Mouse (Mus musculus) hindbrain, embryonic 10.5 days (tissue): ENCODE data around the gene Cntn4. TPM values are rescaled to one million over a fixed set of nuclear protein-coding genes. Genes with fewer than 3 reads are reported as not detected.
A peak's percentile ranks its signal among the peaks of the same experiment; 100 is the strongest.

Experiments
- DNase-seq: peaks from one replicate; pipeline ENCODE4 v3.0.0-alpha.2; 2017; ENCODE audit warnings: low spot score
- H3K27ac ChIP-seq: fragments of 300-500 bp; sonication (generic); 2 replicates; pipeline ENCODE4 v1.5.1; 2016; ENCODE audit warnings: mild to moderate bottlenecking, moderate library complexity
- H3K27me3 ChIP-seq: fragments of 300-500 bp; sonication (generic); 2 replicates; pipeline ENCODE4 v1.6.1; 2016; ENCODE audit warnings: mild to moderate bottlenecking; ENCODE audit not compliant: poor library complexity, insufficient read depth, severe bottlenecking
- H3K36me3 ChIP-seq: fragments of 300-500 bp; sonication (generic); 2 replicates; pipeline ENCODE4 v1.6.1; 2016; ENCODE audit warnings: mild to moderate bottlenecking, moderate library complexity
- H3K4me1 ChIP-seq: fragments of 300-500 bp; sonication (generic); replicated peaks from 2 replicates; pipeline ENCODE4 v1.6.1; 2016; ENCODE audit warnings: mild to moderate bottlenecking
- H3K4me3 ChIP-seq: fragments of 300-500 bp; sonication (generic); 2 replicates; pipeline ENCODE4 v1.5.1; 2016; ENCODE audit warnings: mild to moderate bottlenecking, moderate library complexity
- H3K9me3 ChIP-seq: fragments of 300-500 bp; sonication (generic); 2 replicates; pipeline ENCODE4 v1.6.1; 2016; ENCODE audit warnings: mild to moderate bottlenecking, moderate library complexity
- WGBS: fragments of 180-500 bp; shearing (Covaris S2); methylation state at CpG from one replicate; pipeline ENCODE4 v1.1.7; 2016; 5-methylcytosine and 5-hydroxymethylcytosine counted together
- polyA plus RNA-seq: library from polyadenylated mRNA; unstranded; fragments of >200 nt; fragmentation: Nextera tagmentation; extraction: Ambion mirVana; gene quantifications from 2 replicates; pipeline ENCODE4 v1.2.1, GENCODE M21; 2016

Gene Cntn4
- 0.35 and 0.54 TPM in 2 replicates for polyA plus RNA-seq

GRCm38 (mm10) chr6:105677149-105678031 is at the start of gene Cntn4:
Gene Cntn4 (plus strand): TSS chr6:105677660.
- no peaks in the 10 kb centered on the region for H3K36me3 ChIP-seq
- H3K4me1 ChIP-seq, result peaks cover 21% of the 10 kb centered on the region; the same call in 1 of the 2 replicates
- 2% methylated on average over 40 of the region's 40 CpGs for WGBS
- H3K4me3 ChIP-seq, result peak within 1 kb of the TSS; percentile 59
- H3K27me3 ChIP-seq, result peaks cover 62% of the 10 kb centered on the region
- H3K27ac ChIP-seq, result 0 out of 2 replicates have a peak within 1 kb of the TSS, but pooled peaks have one; percentile 29
- H3K9me3 ChIP-seq, result no peaks in the 10 kb centered on the region
- DNase-seq, result peak; percentile 38

GRCm38 (mm10) chr6:105674276-105674675 is 3.2 kb upstream of the Cntn4 start:
- no peak overlapping the region for H3K4me3 ChIP-seq
- H3K27me3 ChIP-seq, result peaks cover 42% of the 10 kb centered on the region
- no peak for DNase-seq
- H3K4me1 ChIP-seq, result peaks cover 21% of the 10 kb centered on the region; the same call in 1 of the 2 replicates
- 79% methylated on average over 4 of the region's 4 CpGs for WGBS
- H3K9me3 ChIP-seq, result no peaks in the 10 kb centered on the region
- H3K36me3 ChIP-seq, result no peaks in the 10 kb centered on the region
- no peak overlapping the region for H3K27ac ChIP-seq

- Histone ChIP-seq H3K27me3 (peaks cover 50% of the 10 kb centered on the region), H3K36me3 (no peaks in the 10 kb centered on the region), H3K27ac (no peak overlapping the region), H3K4me3 (no peak overlapping the region), H3K4me1 (peaks cover 21% of the 10 kb centered on the region; the same call in 1 of the 2 replicates), H3K9me3 (no peaks in the 10 kb centered on the region)
- 38% methylated on average over 3 of the region's 3 CpGs for WGBS
- DNase-seq, result no peak
These were observed 2.4 kb upstream of the Cntn4 start for GRCm38 (mm10) chr6:105675099-105675498.

- Histone ChIP-seq H3K9me3 (no peaks in the 10 kb centered on the region), H3K27me3 (peaks cover 62% of the 10 kb centered on the region), H3K4me3 (peak overlapping the region; percentile 59), H3K36me3 (no peaks in the 10 kb centered on the region), H3K4me1 (peaks cover 21% of the 10 kb centered on the region; the same call in 1 of the 2 replicates), H3K27ac (no peak overlapping the region)
- 30% methylated on average over 5 of the region's 5 CpGs for WGBS
- DNase-seq, result no peak
These were observed 823 bp upstream of the Cntn4 start for GRCm38 (mm10) chr6:105676637-105677036.

GRCm38 (mm10) chr6:105678778-105679177 is 1.3 kb downstream of the Cntn4 start:
- Histone ChIP-seq H3K9me3 (no peaks in the 10 kb centered on the region), H3K36me3 (no peaks in the 10 kb centered on the region), H3K27me3 (peaks cover 62% of the 10 kb centered on the region), H3K4me1 (peaks cover 21% of the 10 kb centered on the region; the same call in 1 of the 2 replicates), H3K4me3 (no peak overlapping the region), H3K27ac (no peak overlapping the region)
- peak; percentile 5 for DNase-seq
- WGBS, result 3% methylated on average over 5 of the region's 5 CpGs

GRCm38 (mm10) chr6:105681496-105681895 is 4.0 kb downstream of the Cntn4 start:
- Histone ChIP-seq H3K27ac (no peak overlapping the region), H3K36me3 (no peaks in the 10 kb centered on the region), H3K4me3 (no peak overlapping the region), H3K27me3 (peaks cover 47% of the 10 kb centered on the region), H3K4me1 (peaks cover 21% of the 10 kb centered on the region; the same call in 1 of the 2 replicates), H3K9me3 (no peaks in the 10 kb centered on the region)
- DNase-seq, result no peak
- 68% methylated on average over 2 of the region's 2 CpGs for WGBS

GRCm38 (mm10) chr6:105683251-105683650 is 5.8 kb downstream of the Cntn4 start:
- no peaks in the 10 kb centered on the region for H3K36me3 ChIP-seq
- no peak for DNase-seq
- H3K4me1 ChIP-seq, result peaks cover 6% of the 10 kb centered on the region; the same call in 1 of the 2 replicates
- H3K27me3 ChIP-seq, result peaks cover 30% of the 10 kb centered on the region
- no peaks in the 10 kb centered on the region for H3K9me3 ChIP-seq
- H3K4me3 ChIP-seq, result no peak overlapping the region
- H3K27ac ChIP-seq, result no peak overlapping the region
- WGBS, result 89% methylated on average over 5 of the region's 5 CpGs

- Histone ChIP-seq H3K4me1 (no peaks in the 10 kb centered on the region), H3K36me3 (no peaks in the 10 kb centered on the region), H3K4me3 (no peak overlapping the region), H3K27me3 (peaks cover 21% of the 10 kb centered on the region), H3K27ac (no peak overlapping the region), H3K9me3 (no peaks in the 10 kb centered on the region)
- WGBS, result 76% methylated on average over 4 of the region's 4 CpGs
- DNase-seq, result no peak
These were observed 6.7 kb downstream of the Cntn4 start for GRCm38 (mm10) chr6:105684123-105684522.

- Histone ChIP-seq H3K27me3 (no peaks in the 10 kb centered on the region), H3K4me1 (no peaks in the 10 kb centered on the region), H3K9me3 (no peaks in the 10 kb centered on the region), H3K36me3 (no peaks in the 10 kb centered on the region), H3K27ac (no peak overlapping the region), H3K4me3 (no peak overlapping the region)
- no peak for DNase-seq
These were observed 10.7 kb downstream of the Cntn4 start for GRCm38 (mm10) chr6:105688195-105688594.

- Histone ChIP-seq H3K4me1 (no peaks in the 10 kb centered on the region), H3K4me3 (no peak overlapping the region), H3K36me3 (no peaks in the 10 kb centered on the region), H3K27me3 (no peaks in the 10 kb centered on the region), H3K27ac (no peak overlapping the region), H3K9me3 (no peaks in the 10 kb centered on the region)
- DNase-seq, result no peak
- 31% methylated on average over 6 of the region's 6 CpGs for WGBS
These were observed 64.6 kb downstream of the Cntn4 start for GRCm38 (mm10) chr6:105742026-105742425.

- Histone ChIP-seq H3K4me3 (no peak overlapping the region), H3K36me3 (no peaks in the 10 kb centered on the region), H3K9me3 (no peaks in the 10 kb centered on the region), H3K4me1 (no peaks in the 10 kb centered on the region), H3K27me3 (no peaks in the 10 kb centered on the region), H3K27ac (no peak overlapping the region)
- no peak for DNase-seq
- WGBS, result 88% methylated on average over 1 of the region's 1 CpGs
These were observed 103.2 kb downstream of the Cntn4 start for GRCm38 (mm10) chr6:105780616-105781015.

- Histone ChIP-seq H3K9me3 (no peaks in the 10 kb centered on the region), H3K27ac (no peak overlapping the region)
These were observed 111.0 kb downstream of the Cntn4 start for GRCm38 (mm10) chr6:105788462-105788861.

GRCm38 (mm10) chr6:105835099-105835498 is 157.6 kb downstream of the Cntn4 start:
- Histone ChIP-seq H3K4me1 (no peaks in the 10 kb centered on the region), H3K4me3 (no peak overlapping the region), H3K27ac (no peak overlapping the region), H3K36me3 (no peaks in the 10 kb centered on the region), H3K27me3 (no peaks in the 10 kb centered on the region), H3K9me3 (no peaks in the 10 kb centered on the region)
- DNase-seq, result no peak

More at GRCm38 (mm10) chr6:105788462-105788861, 111.0 kb downstream of the Cntn4 start:
- no peaks in the 10 kb centered on the region for H3K27me3 ChIP-seq
- WGBS, result 94% methylated on average over 2 of the region's 2 CpGs
- no peak for DNase-seq
- no peaks in the 10 kb centered on the region for H3K4me1 ChIP-seq
- H3K36me3 ChIP-seq, result no peaks in the 10 kb centered on the region
- H3K4me3 ChIP-seq, result no peak overlapping the region
